Mouse (Mus musculus) hindbrain, embryonic 16.5 days (tissue): Measurements from ENCODE around the gene Astn2. TPM values are rescaled to one million over a fixed set of nuclear protein-coding genes. Genes with fewer than 3 reads are reported as not detected.
A peak's percentile ranks its signal among the peaks of the same experiment; 100 is the strongest.

Source experiments
- ATAC-seq: fragments of 200-750 bp; cut with Nextera tagmentation; 2 replicates; pipeline ENCODE4 v1.8.0; 2017; ENCODE audit warnings: moderate TSS enrichment, moderate library complexity
- H3K27ac ChIP-seq: fragments of 300-500 bp; sonication (generic); 2 replicates; pipeline ENCODE4 v1.5.1; 2014; ENCODE audit warnings: low read depth, mild to moderate bottlenecking, control low read depth, low read length, moderate library complexity
- H3K27me3 ChIP-seq: fragments of 300-500 bp; sonication (generic); replicated peaks from 2 replicates; pipeline ENCODE4 v1.6.1; 2014; ENCODE audit warnings: low read length; ENCODE audit not compliant: control insufficient read depth, insufficient read depth
- H3K36me3 ChIP-seq: fragments of 300-500 bp; sonication (generic); 2 replicates; pipeline ENCODE4 v1.6.1; 2014; ENCODE audit warnings: mild to moderate bottlenecking, low read length, moderate library complexity, mixed read lengths; ENCODE audit not compliant: control insufficient read depth, insufficient read depth
- H3K4me1 ChIP-seq: fragments of 300-500 bp; sonication (generic); 2 replicates; pipeline ENCODE4 v1.6.1; 2014; ENCODE audit warnings: low read depth, low read length; ENCODE audit not compliant: control insufficient read depth, insufficient read depth
- H3K4me2 ChIP-seq: fragments of 300-500 bp; sonication (generic); 2 replicates; pipeline ENCODE4 v1.6.1; 2014; ENCODE audit warnings: mild to moderate bottlenecking, low read length, control low read depth, moderate library complexity
- H3K4me3 ChIP-seq: fragments of 300-500 bp; sonication (generic); 2 replicates; pipeline ENCODE4 v1.5.1; 2014; ENCODE audit warnings: mild to moderate bottlenecking, low read length, control low read depth, moderate library complexity
- H3K9ac ChIP-seq: fragments of 300-500 bp; sonication (generic); 2 replicates; pipeline ENCODE4 v1.6.1; 2014; ENCODE audit warnings: low read depth, mild to moderate bottlenecking, control low read depth, low read length, moderate library complexity
- H3K9me3 ChIP-seq: fragments of 300-500 bp; sonication (generic); 2 replicates; pipeline ENCODE4 v1.6.1; 2014; ENCODE audit warnings: mild to moderate bottlenecking, low read length, moderate library complexity; ENCODE audit not compliant: control insufficient read depth
- WGBS: fragments of 180-500 bp; shearing (Covaris S2); extraction: QIAGEN DNeasy Blood & Tissue Kit; methylation state at CpG from one replicate; pipeline ENCODE4 v1.1.7; 2014; 5-methylcytosine and 5-hydroxymethylcytosine counted together
- polyA plus RNA-seq: library from polyadenylated mRNA; unstranded; fragments of >200 nt; fragmentation: Nextera tagmentation; extraction: Ambion mirVana; gene quantifications from 2 replicates; pipeline ENCODE4 v1.2.1, GENCODE M21; 2015

The Astn2 gene
- polyA plus RNA-seq, 1 experiment from 2014 or later: 0.94 TPM

DNA sequence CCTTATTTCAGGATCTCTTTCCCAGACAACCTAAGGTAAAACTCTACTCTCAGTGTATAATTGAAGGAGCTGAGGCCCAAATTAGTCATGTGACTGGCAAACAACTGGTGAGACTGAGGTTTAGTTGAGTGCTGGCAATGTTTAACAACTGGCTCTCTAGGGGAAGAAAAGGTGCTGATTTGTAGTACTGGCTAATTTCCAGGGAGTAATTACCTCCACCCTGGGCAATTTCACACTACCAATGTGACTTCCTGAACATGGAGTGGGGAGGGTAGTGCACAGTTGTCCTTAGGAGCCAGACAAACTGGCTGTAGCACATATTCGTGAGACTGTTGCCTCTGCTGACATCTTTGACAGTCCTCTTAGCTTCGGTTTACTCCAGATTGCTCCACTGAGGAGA is 912.9 kb downstream of the Astn2 start:
- whole genome bisulfite sequencing: 60% methylated on average over 2 of the region's 2 CpGs
- Histone ChIP-seq H3K9ac (no peak overlapping the region), H3K27me3 (no peaks in the 10 kb centered on the region), H3K4me3 (no peak overlapping the region), H3K4me2 (no peak overlapping the region), H3K36me3 (no peaks in the 10 kb centered on the region), H3K4me1 (no peaks in the 10 kb centered on the region; the same call in 1 of the 2 replicates), H3K27ac (no peak overlapping the region), H3K9me3 (no peaks in the 10 kb centered on the region)
- no peak for ATAC-seq

DNA sequence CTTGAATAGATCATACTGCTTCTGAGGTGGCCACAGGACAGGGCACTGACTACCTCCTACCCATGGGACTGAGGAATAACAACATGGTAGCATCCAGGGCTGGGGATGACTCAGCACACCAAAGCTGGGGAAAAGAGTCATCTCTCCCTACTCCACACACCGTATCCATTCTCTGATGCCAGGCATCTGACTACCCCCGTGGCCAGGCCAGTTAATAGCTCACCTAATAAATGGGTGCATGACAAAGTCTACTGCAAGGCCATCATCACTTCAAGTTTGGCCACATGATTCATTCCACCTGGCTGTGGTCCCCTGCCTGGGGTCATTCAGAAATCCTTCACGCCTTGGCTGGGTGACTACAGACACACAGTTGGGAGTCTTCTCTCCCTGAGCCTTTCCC is 914.7 kb downstream of the Astn2 start:
- Histone ChIP-seq H3K4me3 (no peak overlapping the region), H3K4me1 (no peaks in the 10 kb centered on the region), H3K36me3 (no peaks in the 10 kb centered on the region), H3K9me3 (no peaks in the 10 kb centered on the region), H3K27ac (no peak overlapping the region), H3K27me3 (no peaks in the 10 kb centered on the region), H3K4me2 (no peak overlapping the region), H3K9ac (no peak overlapping the region)
- no peak for ATAC-seq
- WGBS: 80% methylated on average over 3 of the region's 3 CpGs

DNA sequence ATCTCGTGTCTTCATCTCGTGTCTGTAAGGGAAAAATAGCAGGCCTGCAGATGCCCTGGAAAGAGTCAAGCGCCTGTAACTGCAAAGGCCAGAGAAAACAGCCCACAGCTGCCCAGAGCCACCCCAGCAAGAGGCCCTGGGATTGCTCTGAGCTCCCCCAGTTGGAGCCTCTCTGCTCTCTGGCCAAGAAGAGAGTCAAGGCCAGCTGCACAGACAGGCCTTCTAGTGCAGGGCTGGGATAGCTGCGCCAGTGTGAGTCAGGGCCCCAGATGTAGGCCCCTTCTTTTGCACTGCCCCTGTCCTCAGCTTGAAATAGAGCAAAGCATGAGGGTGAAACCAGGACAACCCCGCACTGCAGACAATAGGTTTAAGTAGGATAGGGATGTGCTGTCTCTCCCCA is 922.8 kb downstream of the Astn2 start:
- no peak overlapping the region for H3K9ac ChIP-seq
- WGBS: 82% methylated on average over 5 of the region's 5 CpGs
- H3K9me3 ChIP-seq: no peaks in the 10 kb centered on the region
- no peaks in the 10 kb centered on the region for H3K36me3 ChIP-seq
- no peak overlapping the region for H3K4me3 ChIP-seq
- ATAC-seq: 0 out of 2 replicates have a peak, but pooled peaks have one; percentile 4
- no peaks in the 10 kb centered on the region for H3K4me1 ChIP-seq
- H3K27ac ChIP-seq: no peak overlapping the region
- H3K4me2 ChIP-seq: no peak overlapping the region
- no peaks in the 10 kb centered on the region for H3K27me3 ChIP-seq

GRCm38 (mm10) chr4:65477106-65477505 is 927.3 kb downstream of the Astn2 start:
- Histone ChIP-seq H3K9me3 (no peaks in the 10 kb centered on the region), H3K9ac (no peak overlapping the region), H3K27me3 (no peaks in the 10 kb centered on the region), H3K4me1 (no peaks in the 10 kb centered on the region), H3K36me3 (no peaks in the 10 kb centered on the region), H3K4me2 (no peak overlapping the region), H3K27ac (no peak overlapping the region), H3K4me3 (no peak overlapping the region)
- peak; percentile 61 for ATAC-seq
- 34% methylated on average over 6 of the region's 6 CpGs for WGBS

- no peak overlapping the region for H3K4me3 ChIP-seq
- H3K4me1 ChIP-seq: no peaks in the 10 kb centered on the region
- 35% methylated on average over 4 of the region's 4 CpGs for WGBS
- no peak overlapping the region for H3K27ac ChIP-seq
- H3K9me3 ChIP-seq: no peaks in the 10 kb centered on the region
- H3K9ac ChIP-seq: no peak overlapping the region
- no peak overlapping the region for H3K4me2 ChIP-seq
- H3K27me3 ChIP-seq: no peaks in the 10 kb centered on the region
- H3K36me3 ChIP-seq: no peaks in the 10 kb centered on the region
- ATAC-seq: no peak
Observed at GRCm38 (mm10) chr4:65475925-65476560, 928.4 kb downstream of the Astn2 start.

DNA sequence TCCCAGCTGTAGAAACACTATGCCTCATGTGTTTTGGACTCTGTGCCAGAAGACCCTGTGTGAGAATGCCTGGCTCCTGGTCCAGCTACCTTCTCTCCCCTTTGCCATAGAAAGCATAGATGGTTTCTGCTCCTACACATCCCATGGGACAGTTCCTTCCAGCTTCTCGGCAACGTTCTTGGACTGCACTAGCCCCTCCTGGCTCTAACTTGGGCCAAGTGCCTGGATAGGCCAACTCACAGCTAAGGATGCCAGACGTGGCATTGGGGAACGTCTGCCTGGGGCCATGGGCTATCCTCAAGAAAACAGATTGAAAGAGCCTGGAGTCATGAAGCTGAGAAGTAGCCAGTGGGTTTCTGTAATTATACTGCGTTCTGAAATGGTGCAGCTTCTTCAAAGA is 931.3 kb downstream of the Astn2 start:
- H3K4me2 ChIP-seq: no peak overlapping the region
- ATAC-seq: no peak
- no peaks in the 10 kb centered on the region for H3K9me3 ChIP-seq
- H3K4me1 ChIP-seq: no peaks in the 10 kb centered on the region
- no peak overlapping the region for H3K4me3 ChIP-seq
- H3K9ac ChIP-seq: no peak overlapping the region
- no peaks in the 10 kb centered on the region for H3K36me3 ChIP-seq
- H3K27me3 ChIP-seq: no peaks in the 10 kb centered on the region
- no peak overlapping the region for H3K27ac ChIP-seq
- WGBS: 75% methylated on average over 5 of the region's 5 CpGs

DNA sequence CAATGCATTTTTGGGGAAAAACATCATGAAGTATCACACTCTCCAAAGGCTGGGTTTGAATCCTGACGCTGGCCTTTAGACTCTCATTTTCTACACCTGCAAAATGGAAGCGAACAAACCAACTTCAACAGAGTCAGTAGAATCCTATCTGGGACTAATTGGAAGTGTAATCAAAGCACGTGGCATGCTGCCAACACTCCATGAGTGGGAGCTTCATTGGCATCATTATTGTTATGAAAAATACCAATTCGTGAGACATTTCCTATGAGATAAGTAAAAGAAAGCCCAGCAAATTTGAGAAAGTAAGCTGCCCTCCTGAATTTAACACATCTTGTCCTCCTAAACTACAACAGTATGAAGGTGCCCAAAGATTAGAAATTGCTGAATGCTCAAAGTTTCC is 955.2 kb downstream of the Astn2 start:
- Histone ChIP-seq H3K36me3 (no peaks in the 10 kb centered on the region), H3K9me3 (no peaks in the 10 kb centered on the region), H3K4me1 (no peaks in the 10 kb centered on the region), H3K27ac (no peak overlapping the region), H3K4me2 (no peak overlapping the region), H3K27me3 (no peaks in the 10 kb centered on the region), H3K4me3 (no peak overlapping the region), H3K9ac (no peak overlapping the region)
- ATAC-seq: no peak
- 67% methylated on average over 4 of the region's 4 CpGs for WGBS

DNA sequence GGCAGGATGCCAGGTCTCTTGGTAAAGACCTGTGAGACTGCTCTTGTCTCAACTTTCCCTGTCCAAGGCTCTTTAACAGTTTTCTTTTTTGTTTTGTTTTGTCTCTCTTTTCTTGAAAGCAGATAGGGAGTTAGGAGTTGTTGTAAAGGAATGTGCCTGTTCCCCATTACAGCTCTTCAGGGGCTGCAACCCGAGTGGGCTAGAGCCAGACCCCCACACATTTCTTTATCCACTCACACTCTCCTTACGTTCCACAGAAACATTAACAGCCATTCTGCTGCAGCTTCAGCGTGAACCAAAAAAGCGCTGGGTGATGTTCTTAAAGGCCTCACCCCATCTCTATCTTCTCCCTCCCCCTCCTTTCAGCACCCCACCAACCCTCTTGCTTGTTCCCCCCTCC is 962.7 kb downstream of the Astn2 start:
- no peak for ATAC-seq
- H3K36me3 ChIP-seq: no peaks in the 10 kb centered on the region
- H3K4me3 ChIP-seq: no peak overlapping the region
- no peak overlapping the region for H3K27ac ChIP-seq
- no peaks in the 10 kb centered on the region for H3K9me3 ChIP-seq
- no peaks in the 10 kb centered on the region for H3K27me3 ChIP-seq
- H3K4me2 ChIP-seq: no peak overlapping the region
- no peak overlapping the region for H3K9ac ChIP-seq
- no peaks in the 10 kb centered on the region for H3K4me1 ChIP-seq
- WGBS: 78% methylated on average over 4 of the region's 4 CpGs

DNA sequence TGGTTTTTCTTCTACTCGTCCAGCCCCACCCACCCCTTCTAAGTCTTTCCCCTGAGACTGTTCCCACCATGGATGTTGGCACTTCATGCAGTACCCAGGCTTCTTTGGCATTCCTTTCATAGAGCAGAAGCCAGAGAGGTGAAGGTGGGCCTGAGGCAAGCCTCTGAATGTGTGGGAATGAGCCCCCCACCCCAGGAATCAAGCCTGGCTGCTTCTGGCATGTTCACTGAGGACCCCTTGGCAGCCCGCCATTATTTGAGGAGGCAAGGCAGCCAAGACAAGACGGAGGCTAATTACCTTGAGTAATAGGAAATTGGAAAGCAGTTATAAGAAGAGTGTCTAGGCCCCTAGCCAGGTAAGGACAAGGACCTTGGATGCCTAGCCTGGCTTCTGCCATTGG is 973.6 kb downstream of the Astn2 start:
- H3K9ac ChIP-seq: no peak overlapping the region
- H3K36me3 ChIP-seq: no peaks in the 10 kb centered on the region
- no peak overlapping the region for H3K4me2 ChIP-seq
- ATAC-seq: peak; percentile 58
- H3K4me3 ChIP-seq: no peak overlapping the region
- no peaks in the 10 kb centered on the region for H3K4me1 ChIP-seq
- WGBS: 63% methylated on average over 3 of the region's 3 CpGs
- H3K27ac ChIP-seq: no peak overlapping the region
- H3K9me3 ChIP-seq: no peaks in the 10 kb centered on the region
- no peaks in the 10 kb centered on the region for H3K27me3 ChIP-seq

DNA sequence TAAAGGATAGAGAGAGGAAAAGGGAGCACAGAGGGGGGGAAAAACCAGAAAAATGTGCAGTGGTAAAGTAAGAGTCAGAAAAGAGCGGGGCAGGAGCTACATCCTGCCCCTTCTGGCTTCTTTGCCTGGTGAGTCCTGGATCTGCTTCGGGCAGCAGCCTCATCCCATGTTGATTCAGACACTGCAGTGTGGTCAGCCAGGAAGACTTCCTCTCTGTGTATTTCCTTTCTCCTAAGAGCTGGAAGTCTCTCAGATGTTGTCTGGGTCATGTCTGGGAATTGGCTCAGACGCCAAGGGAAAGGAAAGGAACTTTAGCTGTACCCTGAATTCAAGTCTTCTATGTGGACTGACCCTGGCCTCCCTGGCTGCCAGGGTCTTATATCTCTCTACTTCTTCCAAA is 976.9 kb downstream of the Astn2 start:
- H3K4me3 ChIP-seq: no peak overlapping the region
- H3K27ac ChIP-seq: no peak overlapping the region
- no peak overlapping the region for H3K4me2 ChIP-seq
- no peak for ATAC-seq
- 84% methylated on average over 3 of the region's 3 CpGs for WGBS
- H3K9ac ChIP-seq: no peak overlapping the region
- H3K4me1 ChIP-seq: no peaks in the 10 kb centered on the region
- H3K36me3 ChIP-seq: no peaks in the 10 kb centered on the region
- no peaks in the 10 kb centered on the region for H3K9me3 ChIP-seq
- no peaks in the 10 kb centered on the region for H3K27me3 ChIP-seq
